Mouse (Mus musculus): ENCODE measurements around the gene Retnlb.
A peak's percentile ranks its signal among the peaks of the same experiment; 100 is the strongest.
"Not testable (repeated sequence)": the region's sequence is repeated elsewhere in the genome, so short reads cannot be mapped to it uniquely, and the experiment has no call there.

The Retnlb gene

DNA sequence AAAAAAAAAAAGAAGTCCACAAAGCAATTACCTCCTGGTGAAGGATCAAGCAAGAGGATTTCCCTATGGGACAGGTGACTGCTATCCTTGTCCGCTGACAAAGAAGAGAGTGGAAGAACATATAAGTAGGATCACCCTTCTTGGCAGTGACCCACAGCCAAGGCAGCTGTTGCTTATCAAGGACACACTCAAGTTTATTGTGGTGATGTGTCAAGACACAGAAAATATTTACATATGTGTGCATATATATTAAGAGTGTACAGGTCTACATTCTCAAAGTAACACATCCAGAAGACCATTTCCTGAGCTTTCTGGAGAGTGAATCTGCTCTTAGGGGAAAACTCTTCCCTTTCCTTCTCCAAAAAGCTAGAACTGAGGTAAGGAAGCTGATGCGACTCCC is at the start of gene Retnlb:
Gene Retnlb (plus strand): TSS at position 162 of the 400 bp plus-strand sequence.
- no peak for DNase-seq (ENCODE audit: low spot score in 2 of 2)

DNA sequence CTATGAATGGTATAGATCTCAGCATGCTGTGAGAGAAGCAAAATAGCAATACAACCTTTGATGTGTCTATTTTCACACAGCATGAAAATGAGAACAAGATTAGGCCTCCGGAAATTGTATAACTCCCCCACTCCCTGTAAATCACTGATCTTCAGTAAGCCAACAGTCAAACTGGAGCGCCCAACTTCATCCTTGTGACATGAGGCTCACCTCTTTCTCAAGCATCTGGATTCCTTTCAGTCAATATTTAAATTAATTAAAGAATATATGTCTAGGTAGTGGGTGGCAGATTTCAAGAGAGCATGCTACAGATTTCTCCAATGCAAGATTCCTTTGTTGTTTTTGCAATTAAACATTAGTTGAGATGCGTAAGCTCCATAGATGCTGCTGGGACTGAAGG is 47.5 kb upstream of the Retnlb start:
- no peak for DNase-seq (ENCODE audit: low spot score in 2 of 2)

- DNase-seq (ENCODE audit: low spot score in 2 of 2): no peak
Measured at GRCm38 (mm10) chr16:48771971-48772445, 44.6 kb upstream of the Retnlb start, which contains the start of gene Trat1. Gene Trat1, minus strand, starts transcription at chr16:48772021.

DNA sequence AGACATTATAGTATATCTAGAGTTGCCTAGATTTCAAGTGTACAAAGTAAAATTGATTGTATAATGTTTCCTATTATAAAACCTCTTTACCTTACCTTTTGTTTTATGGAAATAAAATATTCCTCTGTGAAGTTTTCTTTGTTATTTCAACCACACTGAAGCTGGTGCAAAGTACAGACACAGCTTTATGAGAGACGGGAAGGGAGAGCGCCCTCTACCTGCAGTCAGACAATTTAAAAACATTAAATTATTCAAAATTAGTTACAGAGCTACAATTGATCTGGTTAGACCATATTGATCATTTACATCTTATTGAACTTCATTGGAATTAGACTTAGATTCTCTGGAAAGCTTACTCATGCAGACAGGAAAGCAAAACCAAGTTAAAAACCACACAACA is 39.4 kb upstream of the Retnlb start:
- no peak for DNase-seq (ENCODE audit: low spot score in 2 of 2)

GRCm38 (mm10) chr16:48786258-48786657 is 30.4 kb upstream of the Retnlb start:
- no peak for DNase-seq (ENCODE audit: low spot score in 2 of 2)

GRCm38 (mm10) chr16:48788704-48789185 is 27.9 kb upstream of the Retnlb start:
- no peak for DNase-seq (ENCODE audit: low spot score in 2 of 2)

DNA sequence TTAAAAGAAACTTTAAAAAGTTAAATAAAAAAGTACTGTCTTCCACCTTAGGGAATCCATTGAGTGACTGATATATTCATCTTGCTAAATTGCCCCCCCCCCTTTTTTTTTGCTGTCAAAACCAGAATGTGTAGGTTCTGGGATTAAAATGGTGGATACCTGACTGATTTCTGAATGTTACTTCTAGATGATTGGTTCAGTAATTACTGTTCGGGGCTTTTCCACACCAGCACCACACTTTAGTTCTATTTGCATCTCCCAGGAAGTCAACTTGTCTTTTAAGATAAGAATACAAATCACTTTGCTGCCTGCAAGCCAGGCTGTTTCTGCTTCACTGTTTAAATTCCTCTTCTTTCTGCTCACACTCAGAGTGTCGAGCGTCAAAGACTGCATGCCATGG is 18.4 kb upstream of the Retnlb start:
- DNase-seq (ENCODE audit: low spot score in 2 of 2): no peak

DNA sequence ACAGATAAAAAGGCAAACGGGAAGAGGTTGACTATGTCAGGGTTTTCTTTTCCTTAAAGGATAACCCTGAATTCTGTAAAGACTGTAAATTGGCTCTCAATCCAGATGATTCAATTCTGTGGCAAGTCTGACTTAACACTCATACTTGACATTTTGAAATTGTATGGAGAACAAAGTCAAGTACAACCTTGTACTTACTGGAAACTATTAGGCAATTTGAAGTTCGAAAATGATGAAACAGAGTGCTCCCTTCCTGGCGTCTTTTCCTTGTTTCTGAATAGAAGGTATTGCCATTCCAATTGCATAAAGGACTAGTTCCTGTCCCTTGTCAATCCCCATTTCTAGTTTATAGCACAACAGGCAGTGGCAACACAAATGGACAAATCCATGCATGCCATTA is 17.2 kb upstream of the Retnlb start:
- no peak for DNase-seq (ENCODE audit: low spot score in 2 of 2)

DNA sequence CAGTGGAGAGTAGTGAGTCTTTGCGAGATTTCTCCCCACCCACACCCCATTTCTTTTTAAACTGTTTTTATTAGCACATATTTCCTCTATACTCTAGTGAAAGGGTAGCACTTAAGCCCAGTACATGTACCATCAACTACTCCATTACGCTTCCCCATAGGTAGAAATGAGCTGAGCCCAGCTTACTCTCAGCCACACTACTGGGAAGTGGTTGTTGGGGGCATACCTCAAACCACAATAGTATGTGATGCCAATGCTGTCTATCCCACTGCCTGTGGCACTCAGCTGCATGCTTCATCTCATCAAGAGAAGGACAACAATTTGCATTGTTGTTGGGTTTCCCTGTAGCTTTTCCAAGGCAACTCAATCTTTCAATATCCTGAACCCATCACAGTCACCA is 15.8 kb upstream of the Retnlb start:
- no peak for DNase-seq (ENCODE audit: low spot score in 2 of 2)

GRCm38 (mm10) chr16:48805412-48805811 is 11.2 kb upstream of the Retnlb start:
- DNase-seq (ENCODE audit: low spot score in 2 of 2): no peak

DNA sequence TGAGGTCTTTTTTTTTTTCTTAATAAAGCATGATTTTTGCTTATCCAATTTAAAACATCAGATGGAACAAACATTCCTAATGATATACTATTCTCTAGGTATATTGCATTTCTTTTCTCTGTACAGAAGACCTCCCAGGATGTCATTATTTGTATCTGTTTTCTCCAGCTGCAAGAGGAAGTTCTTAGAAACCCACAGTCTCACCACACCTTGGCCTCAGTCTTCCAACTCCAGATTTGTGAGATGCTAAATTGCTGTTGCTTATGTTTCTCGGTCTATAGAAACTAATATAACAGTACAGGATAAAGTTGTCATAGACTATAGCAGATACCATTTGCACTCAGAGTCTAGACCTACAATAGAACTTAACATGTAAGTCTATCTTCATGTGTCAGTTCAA is 10.1 kb upstream of the Retnlb start:
- DNase-seq (ENCODE audit: low spot score in 2 of 2): no peak

GRCm38 (mm10) chr16:48809374-48809773 is 7.3 kb upstream of the Retnlb start:
- DNase-seq (ENCODE audit: low spot score in 2 of 2): peak in 1 of 2 experiments; percentile 31

DNA sequence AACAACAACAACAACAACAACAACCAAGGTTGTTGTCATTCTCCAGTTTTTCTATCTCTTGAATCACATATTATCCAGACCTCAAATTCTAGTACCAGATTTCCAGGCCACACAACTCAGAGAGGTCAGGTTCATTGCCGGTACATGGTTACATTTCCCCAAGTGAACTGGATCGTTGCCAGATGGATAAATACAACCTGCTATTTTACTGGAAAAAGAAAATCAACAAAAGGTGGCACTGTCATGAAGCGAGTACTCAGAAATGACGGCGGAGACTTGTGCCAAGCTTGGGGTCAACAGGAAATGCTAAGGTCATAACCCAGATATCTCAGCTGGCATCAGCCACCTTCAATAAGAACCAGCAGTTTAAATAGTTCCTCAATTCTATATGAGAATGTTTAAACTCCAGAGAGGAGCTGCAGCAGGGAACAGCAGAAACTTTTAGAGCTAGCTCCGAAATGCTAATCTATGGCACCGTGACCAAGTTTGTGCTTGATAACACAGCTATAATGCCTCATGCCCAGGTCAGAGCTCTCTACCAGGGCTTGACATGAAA is 4.7 kb upstream of the Retnlb start:
- DNase-seq (ENCODE audit: low spot score in 2 of 2): no peak

GRCm38 (mm10) chr16:48818524-48818923 is 1.9 kb downstream of the Retnlb start:
- no peak for DNase-seq (ENCODE audit: low spot score in 2 of 2)

GRCm38 (mm10) chr16:48826474-48826873 is 9.8 kb downstream of the Retnlb start:
- no peak for DNase-seq (ENCODE audit: low spot score in 2 of 2)

GRCm38 (mm10) chr16:48827625-48828024 is 11.0 kb downstream of the Retnlb start:
- DNase-seq (ENCODE audit: low spot score in 2 of 2): no peak

- DNase-seq (ENCODE audit: low spot score in 2 of 2): no peak
Measured at GRCm38 (mm10) chr16:48829060-48829459, 12.4 kb downstream of the Retnlb start.

GRCm38 (mm10) chr16:48832055-48832454 is 15.4 kb downstream of the Retnlb start:
- no peak for DNase-seq (ENCODE audit: low spot score in 2 of 2)

DNA sequence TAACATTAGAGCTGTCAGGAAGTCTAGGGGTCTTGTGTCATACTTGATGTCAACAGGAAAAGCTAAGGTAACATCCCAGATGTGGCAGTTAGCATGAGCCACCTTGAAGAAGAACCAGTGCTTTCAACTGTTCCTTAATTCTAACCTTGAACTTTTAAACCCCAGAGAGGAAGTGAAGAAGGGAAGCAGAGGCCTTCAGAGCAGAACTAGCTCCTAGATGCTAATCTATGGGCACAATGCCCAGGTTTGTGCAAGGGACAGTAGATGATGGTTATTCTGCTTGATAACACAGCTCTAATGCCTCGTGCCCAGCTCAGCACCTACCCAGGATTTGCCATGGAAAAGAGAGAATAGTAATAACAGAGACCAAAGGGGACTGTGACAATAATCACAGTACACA is 17.0 kb downstream of the Retnlb start:
- not testable (repeated sequence) for DNase-seq (ENCODE audit: low spot score in 2 of 2)

DNA sequence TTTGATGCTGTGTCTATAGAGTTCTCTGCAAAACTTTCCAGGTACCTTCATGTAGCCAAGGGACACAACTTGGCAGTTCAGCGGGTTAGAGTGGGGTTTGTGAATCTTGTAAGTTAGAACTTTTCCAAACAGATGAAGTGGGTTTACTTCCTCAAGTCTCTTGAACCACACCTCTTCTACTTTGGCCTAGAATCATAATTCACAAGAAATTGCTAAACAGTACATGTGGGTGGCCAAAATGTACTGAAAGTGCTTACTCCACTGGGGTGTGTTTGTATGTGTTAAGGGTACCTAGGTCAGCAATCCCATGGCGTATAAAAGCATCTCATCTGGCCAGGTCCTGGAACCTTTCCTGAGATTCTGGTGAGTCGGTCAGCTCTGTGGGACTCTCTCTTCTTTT is 25.6 kb downstream of the Retnlb start, which contains the start of gene Retnla:
Gene Retnla (plus strand): TSS at position 286 of the 400 bp plus-strand sequence.
- DNase-seq (ENCODE audit: low spot score in 2 of 2): no peak

GRCm38 (mm10) chr16:48843671-48844386 is 27.2 kb downstream of the Retnlb start:
- no peak for DNase-seq (ENCODE audit: low spot score in 2 of 2)

- DNase-seq (ENCODE audit: low spot score in 2 of 2): not testable (repeated sequence)
Measured at GRCm38 (mm10) chr16:48865004-48865403, 48.3 kb downstream of the Retnlb start.

- no peak for DNase-seq (ENCODE audit: low spot score in 2 of 2)
Measured at GRCm38 (mm10) chr16:48867690-48868089, 51.0 kb downstream of the Retnlb start.
